Mouse (Mus musculus): ENCODE measurements around the gene Ogn. TPM values are rescaled to one million over a fixed set of nuclear protein-coding genes. Genes with fewer than 3 reads are reported as not detected.

Ogn gene
- polyA plus RNA-seq (2012; rRNA removed) = 6.0 and 9.1 TPM in 2 replicates

DNA sequence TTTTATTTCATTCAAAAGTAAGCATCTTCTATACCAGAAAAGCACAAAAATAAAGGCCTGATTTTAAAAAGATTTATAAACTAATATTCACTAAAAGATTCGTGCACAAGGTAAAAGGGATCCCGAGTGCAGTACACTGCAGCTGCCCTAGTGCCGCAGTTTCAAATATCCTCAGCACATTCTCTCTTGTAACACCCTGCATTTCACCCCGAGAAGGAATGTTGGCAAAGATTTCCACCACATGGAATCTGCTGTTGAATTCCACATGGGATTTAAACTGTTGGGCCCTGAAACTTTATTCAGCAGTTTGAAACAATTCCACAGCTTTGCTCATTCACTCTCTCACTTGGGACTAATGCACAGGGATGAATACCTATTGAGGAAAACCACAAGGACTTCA lies at the start of gene Ogn:
TSS of gene Ogn (plus strand) at position 333 of the 400 bp plus-strand sequence.
- DNase-seq (ENCODE audit: low read depth) = peak; percentile 65
- TF ChIP-seq POLR2A (IDR thresholded peaks at IDR 0.05; ENCODE audit: borderline replicate concordance, extremely low read depth, insufficient read depth, insufficient read length, poor library complexity, severe bottlenecking) (no peak), CTCF (IDR thresholded peaks at IDR 0.05; ENCODE audit: borderline replicate concordance, extremely low read depth, insufficient read depth, insufficient read length) (no peak)

GRCm38 (mm10) chr13:49559185-49559584 lies 48.7 kb upstream of the Ogn start:
- peak; percentile 55 for DNase-seq (ENCODE audit: low read depth)
- TF ChIP-seq POLR2A (IDR thresholded peaks at IDR 0.05; ENCODE audit: borderline replicate concordance, extremely low read depth, insufficient read depth, insufficient read length, poor library complexity, severe bottlenecking) = no peak
- TF ChIP-seq CTCF (IDR thresholded peaks at IDR 0.05; ENCODE audit: borderline replicate concordance, extremely low read depth, insufficient read depth, insufficient read length) = peak; percentile 44; the same call in 1 of the 2 replicates

- no peak for DNase-seq (ENCODE audit: low read depth)
- no peak for TF ChIP-seq POLR2A (IDR thresholded peaks at IDR 0.05; ENCODE audit: borderline replicate concordance, extremely low read depth, insufficient read depth, insufficient read length, poor library complexity, severe bottlenecking)
- TF ChIP-seq CTCF (IDR thresholded peaks at IDR 0.05; ENCODE audit: borderline replicate concordance, extremely low read depth, insufficient read depth, insufficient read length) = no peak
Observed at GRCm38 (mm10) chr13:49560886-49561285, 47.0 kb upstream of the Ogn start.

DNA sequence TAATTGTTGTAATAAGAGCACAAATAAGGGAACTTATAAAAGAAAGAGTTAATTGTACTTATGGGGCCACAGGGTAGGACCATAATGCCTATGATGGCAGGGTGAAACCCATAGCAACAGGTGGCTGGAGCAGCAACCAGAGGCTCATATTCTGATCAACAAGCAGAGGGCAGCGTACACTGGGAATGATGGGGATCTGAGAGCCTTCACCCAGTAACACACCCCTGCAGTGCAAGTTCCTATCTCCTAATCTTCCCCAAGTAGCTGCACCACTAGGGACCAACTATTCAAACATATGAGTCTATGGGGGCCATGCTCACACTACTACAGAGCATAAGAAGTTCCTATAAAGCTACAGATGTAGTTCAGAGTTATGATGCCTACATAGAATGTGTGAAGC lies 43.5 kb upstream of the Ogn start:
- TF ChIP-seq POLR2A (IDR thresholded peaks at IDR 0.05; ENCODE audit: borderline replicate concordance, extremely low read depth, insufficient read depth, insufficient read length, poor library complexity, severe bottlenecking) = no peak
- TF ChIP-seq CTCF (IDR thresholded peaks at IDR 0.05; ENCODE audit: borderline replicate concordance, extremely low read depth, insufficient read depth, insufficient read length) = no peak
- DNase-seq (ENCODE audit: low read depth) = no peak

- no peak for DNase-seq (ENCODE audit: low read depth)
- TF ChIP-seq POLR2A (IDR thresholded peaks at IDR 0.05; ENCODE audit: borderline replicate concordance, extremely low read depth, insufficient read depth, insufficient read length, poor library complexity, severe bottlenecking) = no peak
- no peak for TF ChIP-seq CTCF (IDR thresholded peaks at IDR 0.05; ENCODE audit: borderline replicate concordance, extremely low read depth, insufficient read depth, insufficient read length)
Observed at GRCm38 (mm10) chr13:49570371-49570770, 37.5 kb upstream of the Ogn start.

DNA sequence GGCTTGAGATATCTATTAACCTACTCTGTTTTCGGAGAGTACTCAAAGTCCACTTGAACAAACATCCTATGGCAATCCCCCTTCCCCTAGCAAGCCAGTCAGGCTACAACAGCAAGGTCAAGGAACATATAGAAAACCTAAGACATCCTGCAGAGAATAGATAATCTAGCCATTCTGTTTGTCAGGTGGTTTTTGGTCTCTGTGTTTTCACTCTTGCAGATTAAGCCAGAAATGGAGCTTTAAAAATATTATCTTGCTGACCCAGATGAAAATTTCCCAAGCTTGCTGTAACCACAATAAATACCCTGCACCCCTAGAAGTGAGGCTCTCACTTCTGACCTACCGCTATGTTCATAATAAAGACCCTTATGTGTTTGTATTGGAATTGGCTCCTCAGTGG lies 36.4 kb upstream of the Ogn start:
- TF ChIP-seq POLR2A (IDR thresholded peaks at IDR 0.05; ENCODE audit: borderline replicate concordance, extremely low read depth, insufficient read depth, insufficient read length, poor library complexity, severe bottlenecking) = no peak
- DNase-seq (ENCODE audit: low read depth) = no peak

- TF ChIP-seq POLR2A (IDR thresholded peaks at IDR 0.05; ENCODE audit: borderline replicate concordance, extremely low read depth, insufficient read depth, insufficient read length, poor library complexity, severe bottlenecking) (no peak), CTCF (IDR thresholded peaks at IDR 0.05; ENCODE audit: borderline replicate concordance, extremely low read depth, insufficient read depth, insufficient read length) (no peak)
- DNase-seq (ENCODE audit: low read depth) = peak; percentile 6
Observed at GRCm38 (mm10) chr13:49581541-49582530, 26.0 kb upstream of the Ogn start, which contains the start of gene Omd. TSS of gene Omd (plus strand) at chr13:49582462.

GRCm38 (mm10) chr13:49583859-49584258 lies 24.0 kb upstream of the Ogn start:
- TF ChIP-seq CTCF (IDR thresholded peaks at IDR 0.05; ENCODE audit: borderline replicate concordance, extremely low read depth, insufficient read depth, insufficient read length) (no peak), POLR2A (IDR thresholded peaks at IDR 0.05; ENCODE audit: borderline replicate concordance, extremely low read depth, insufficient read depth, insufficient read length, poor library complexity, severe bottlenecking) (no peak)
- DNase-seq (ENCODE audit: low read depth) = no peak

DNA sequence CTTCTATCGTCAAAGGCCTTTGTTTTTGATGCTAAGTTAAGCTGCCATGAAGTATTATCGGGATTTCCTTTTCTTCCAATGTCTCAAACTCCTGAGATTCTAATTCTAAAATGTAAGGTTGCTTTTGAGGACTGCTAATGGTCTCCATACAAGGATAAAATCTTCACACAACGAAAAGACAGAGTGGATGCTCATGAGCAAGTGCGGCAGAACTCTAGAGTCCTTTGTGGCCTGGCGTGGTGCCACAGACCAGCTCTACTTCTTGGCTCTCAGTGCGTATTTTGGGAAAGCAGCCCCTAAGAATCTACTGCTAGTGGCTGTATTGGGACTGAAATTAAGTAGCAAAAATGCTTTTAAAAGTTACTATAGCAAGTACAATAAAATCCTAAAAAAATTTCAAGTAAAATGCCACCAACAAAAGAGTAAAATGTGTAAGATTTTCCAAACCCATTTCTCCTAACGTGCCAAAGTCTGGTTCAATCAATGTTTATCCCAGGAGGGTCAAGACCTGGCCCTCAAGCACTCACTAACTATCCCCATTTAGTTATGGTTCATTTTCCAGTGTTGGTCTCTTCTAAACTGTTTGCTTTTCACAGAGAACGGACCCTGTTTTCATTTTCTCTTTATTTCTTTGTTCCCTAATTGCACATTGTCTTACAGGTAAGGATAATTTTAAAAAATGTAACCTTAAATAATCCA lies 23.4 kb upstream of the Ogn start:
- TF ChIP-seq CTCF (IDR thresholded peaks at IDR 0.05; ENCODE audit: borderline replicate concordance, extremely low read depth, insufficient read depth, insufficient read length) (no peak), POLR2A (IDR thresholded peaks at IDR 0.05; ENCODE audit: borderline replicate concordance, extremely low read depth, insufficient read depth, insufficient read length, poor library complexity, severe bottlenecking) (no peak)
- no peak for DNase-seq (ENCODE audit: low read depth)

- no peak for DNase-seq (ENCODE audit: low read depth)
- TF ChIP-seq CTCF (IDR thresholded peaks at IDR 0.05; ENCODE audit: borderline replicate concordance, extremely low read depth, insufficient read depth, insufficient read length) = no peak
- no peak for TF ChIP-seq POLR2A (IDR thresholded peaks at IDR 0.05; ENCODE audit: borderline replicate concordance, extremely low read depth, insufficient read depth, insufficient read length, poor library complexity, severe bottlenecking)
Observed at GRCm38 (mm10) chr13:49586062-49586461, 21.8 kb upstream of the Ogn start.

DNA sequence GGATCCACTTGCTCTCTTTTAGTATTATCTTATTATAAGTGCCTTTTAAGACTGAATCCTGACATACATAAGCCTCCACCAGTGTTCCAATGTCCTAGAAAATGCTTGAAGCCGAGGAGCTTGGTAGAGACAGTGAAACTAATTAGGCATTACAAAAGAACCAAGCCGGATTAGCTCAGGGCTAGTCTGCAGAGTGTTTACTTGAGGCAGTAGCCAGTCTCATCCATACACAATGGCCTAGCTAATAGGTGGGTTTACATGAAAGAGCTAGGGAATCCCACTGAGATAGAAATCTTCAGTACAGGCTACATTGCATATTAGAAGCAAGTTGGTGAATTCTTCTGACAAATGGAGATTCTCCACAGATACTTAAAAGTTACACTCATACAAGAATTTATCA lies 5.3 kb upstream of the Ogn start:
- DNase-seq (ENCODE audit: low read depth) = peak; percentile 2

GRCm38 (mm10) chr13:49603603-49604002 lies 4.2 kb upstream of the Ogn start:
- no peak for DNase-seq (ENCODE audit: low read depth)
- TF ChIP-seq POLR2A (IDR thresholded peaks at IDR 0.05; ENCODE audit: borderline replicate concordance, extremely low read depth, insufficient read depth, insufficient read length, poor library complexity, severe bottlenecking) = no peak
- TF ChIP-seq CTCF (IDR thresholded peaks at IDR 0.05; ENCODE audit: borderline replicate concordance, extremely low read depth, insufficient read depth, insufficient read length) = no peak
